Mouse (Mus musculus) stomach, postnatal 0 days (tissue): ENCODE data around the gene Dazap2.

Experiments
- CTCF ChIP-seq: IDR thresholded peaks from 2 replicates; pipeline ENCODE4 v1.5.1; 2016; ENCODE audit warnings: antibody characterized with exemption, low read depth, mild to moderate bottlenecking, moderate library complexity
- EP300 ChIP-seq: optimal IDR thresholded peaks from 2 replicates; pipeline ENCODE3; 2016; ENCODE audit warnings: antibody characterized with exemption

GRCm38 (mm10) chr15:100660306-100660705 is 45.2 kb downstream of the Dazap2 start:
- TF ChIP-seq CTCF (no peak), EP300 (no peak)
